ENCODE assay signal across 30 mouse cellular contexts in genomic region chr5:44187370-44187769, GRCm38 (mm10).
"Had no signal": no experiment of that assay in that cellular context is flagged by ENCODE, and none has a peak within 500 bp of the region (broad histone marks: within the 10 kb centered on the region; RNA-seq: fewer than 3 reads in every experiment).

No protein-coding gene starts in this region.

- DNase-seq: left cerebral cortex, postnatal 4 days; liver, embryonic 13.5 days; lung, adult 18-20 months; lung, adult 2 months; lung, embryonic 14.5 days; lung, postnatal 10 days; lung, postnatal 14 days; lung, postnatal 36 days; lung, postnatal 4 days; midbrain, embryonic 14.5 days had no signal

- H3K4me3 ChIP-seq: left cerebral cortex, adult 2 months; limb, embryonic 10.5 days; limb, embryonic 12.5 days; limb, embryonic 13.5 days; limb, embryonic 15.5 days; liver, embryonic 12.5 days; liver, embryonic 13.5 days; liver, embryonic 15.5 days; lung, embryonic 15.5 days; midbrain, embryonic 10.5 days; midbrain, embryonic 12.5 days; midbrain, embryonic 13.5 days; midbrain, embryonic 15.5 days; myocyte; neural tube, embryonic 12.5 days had no signal

- H3K4me1 ChIP-seq: limb, embryonic 10.5 days; limb, embryonic 12.5 days; limb, embryonic 13.5 days; limb, embryonic 15.5 days; liver, embryonic 12.5 days; liver, embryonic 13.5 days; liver, embryonic 15.5 days; lung, embryonic 15.5 days; megakaryocyte, embryonic 14.5 days; midbrain, embryonic 10.5 days; midbrain, embryonic 12.5 days; midbrain, embryonic 13.5 days; midbrain, embryonic 15.5 days; neural tube, embryonic 12.5 days had no signal

- H3K9ac ChIP-seq: limb, embryonic 12.5 days; limb, embryonic 13.5 days; limb, embryonic 15.5 days; liver, embryonic 12.5 days; liver, embryonic 13.5 days; liver, embryonic 14.5 days; liver, embryonic 15.5 days; lung, embryonic 14.5 days; lung, embryonic 15.5 days; midbrain, embryonic 12.5 days; midbrain, embryonic 13.5 days; midbrain, embryonic 15.5 days; neural tube, embryonic 12.5 days had no signal

- H3K27ac ChIP-seq: left cerebral cortex, adult 2 months; limb, embryonic 10.5 days; limb, embryonic 12.5 days; limb, embryonic 13.5 days; limb, embryonic 15.5 days; liver, embryonic 12.5 days; liver, embryonic 13.5 days; liver, embryonic 14.5 days; liver, embryonic 15.5 days; lung, embryonic 15.5 days; macrophage; midbrain, embryonic 10.5 days; midbrain, embryonic 12.5 days; midbrain, embryonic 13.5 days; midbrain, embryonic 15.5 days; neural tube, embryonic 12.5 days had no signal

- H3K4me2 ChIP-seq: limb, embryonic 12.5 days; limb, embryonic 13.5 days; limb, embryonic 15.5 days; liver, embryonic 12.5 days; liver, embryonic 13.5 days; liver, embryonic 15.5 days; lung, embryonic 14.5 days; lung, embryonic 15.5 days; midbrain, embryonic 11.5 days; midbrain, embryonic 12.5 days; midbrain, embryonic 13.5 days; midbrain, embryonic 15.5 days; neural tube, embryonic 12.5 days had no signal

- H3K27me3 ChIP-seq: limb, embryonic 12.5 days; limb, embryonic 13.5 days; limb, embryonic 15.5 days; liver, embryonic 12.5 days; liver, embryonic 13.5 days; liver, embryonic 15.5 days; lung, embryonic 15.5 days; megakaryocyte, embryonic 14.5 days; midbrain, embryonic 12.5 days; midbrain, embryonic 13.5 days; midbrain, embryonic 15.5 days; neural tube, embryonic 12.5 days had no signal

- H3K9me3 ChIP-seq: limb, embryonic 10.5 days; limb, embryonic 12.5 days; limb, embryonic 13.5 days; limb, embryonic 15.5 days; liver, embryonic 12.5 days; liver, embryonic 13.5 days; liver, embryonic 15.5 days; lung, embryonic 15.5 days; megakaryocyte, embryonic 14.5 days; midbrain, embryonic 10.5 days; midbrain, embryonic 12.5 days; midbrain, embryonic 13.5 days; midbrain, embryonic 15.5 days; neural tube, embryonic 12.5 days had no signal

- ATAC-seq: liver, embryonic 12.5 days; lung, postnatal 0 days; midbrain, embryonic 13.5 days; midbrain, embryonic 15.5 days; midbrain, embryonic 16.5 days had no signal
